Mouse (Mus musculus) adrenal gland, postnatal 4 days (tissue): ENCODE results near the gene Cytl1. TPM values are rescaled to one million over a fixed set of nuclear protein-coding genes. Genes with fewer than 3 reads are reported as not detected.

ENCODE experiments used
- DNase-seq, 2 experiments: peaks; one replicate each; pipeline ENCODE4 v3.0.0; 2021 to 2022; ENCODE audit warnings: low spot score in 2 of 2, mixed read lengths in 2 of 2
- long read RNA-seq, 2 experiments: library from polyadenylated mRNA; stranded (forward); transcript quantifications; one replicate each; pipeline ENCODE4 v2.0.0; 2021
- total RNA-seq, 2 experiments: library from RNA; stranded (reverse); gene quantifications; 2 replicates each; pipeline ENCODE4 v1.2.3; 2021

Cytl1 gene
- total RNA-seq: 1 to 10 TPM in 1 of 2 experiments, under 1 TPM in 1; 0.87 to 1.1 TPM
- long read RNA-seq, experiment 1, partial matches to known transcripts: 0 of 1 reads
- long read RNA-seq, experiment 1, other reads (novel, unspliced or antisense): 0 of 1 reads
- long read RNA-seq, experiment 2: 0 reads

GRCm38 (mm10) chr5:37735224-37735623 lies at the start of gene Cytl1:
Cytl1 (plus strand) TSS chr5:37735519.
- DNase-seq: no peak

DNA sequence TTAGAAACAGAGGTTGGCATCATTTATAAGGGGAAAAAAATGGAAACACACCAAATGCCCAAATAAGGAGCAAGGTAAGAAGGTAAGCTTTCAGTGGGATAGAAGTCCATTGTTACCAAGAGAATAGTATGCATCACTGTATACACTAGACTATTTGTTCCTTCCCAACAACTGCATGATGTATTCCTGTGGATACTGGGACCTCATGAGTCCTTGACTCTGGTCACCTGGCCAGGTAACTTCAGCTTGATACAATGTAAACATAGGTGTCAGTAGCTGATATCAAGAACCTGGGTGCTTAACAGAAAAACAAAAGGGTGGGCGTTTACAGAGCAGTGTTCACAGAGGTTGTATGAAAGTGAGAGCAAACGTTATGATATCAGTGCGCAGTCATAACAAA lies 42.6 kb upstream of the Cytl1 start:
- no peak for DNase-seq

GRCm38 (mm10) chr5:37695773-37696172 lies 39.5 kb upstream of the Cytl1 start:
- DNase-seq: no peak

DNA sequence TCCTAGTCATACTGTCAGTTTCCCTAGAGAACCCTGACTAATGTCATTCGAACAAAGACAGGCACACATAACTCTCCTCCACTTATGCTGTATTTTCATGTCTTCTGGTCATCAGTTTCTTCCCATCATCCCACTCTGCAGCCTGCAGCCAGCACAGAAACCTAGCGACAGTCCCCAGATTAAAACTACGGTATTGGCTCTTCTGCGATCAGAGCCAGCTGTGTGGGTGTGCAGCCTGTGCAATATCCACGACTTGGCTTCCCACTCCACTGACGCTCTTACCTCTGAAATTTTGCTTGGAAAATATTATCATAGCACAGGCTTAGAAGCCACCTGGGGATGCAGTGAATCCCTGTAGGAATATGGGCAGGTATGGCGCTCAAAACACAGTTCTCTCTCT lies 38.0 kb upstream of the Cytl1 start:
- no peak for DNase-seq

GRCm38 (mm10) chr5:37699757-37700156 lies 35.6 kb upstream of the Cytl1 start:
- DNase-seq: no peak

GRCm38 (mm10) chr5:37704962-37705361 lies 30.4 kb upstream of the Cytl1 start:
- no peak for DNase-seq

- DNase-seq: no peak
Measured at GRCm38 (mm10) chr5:37708124-37708523, 27.2 kb upstream of the Cytl1 start.

DNA sequence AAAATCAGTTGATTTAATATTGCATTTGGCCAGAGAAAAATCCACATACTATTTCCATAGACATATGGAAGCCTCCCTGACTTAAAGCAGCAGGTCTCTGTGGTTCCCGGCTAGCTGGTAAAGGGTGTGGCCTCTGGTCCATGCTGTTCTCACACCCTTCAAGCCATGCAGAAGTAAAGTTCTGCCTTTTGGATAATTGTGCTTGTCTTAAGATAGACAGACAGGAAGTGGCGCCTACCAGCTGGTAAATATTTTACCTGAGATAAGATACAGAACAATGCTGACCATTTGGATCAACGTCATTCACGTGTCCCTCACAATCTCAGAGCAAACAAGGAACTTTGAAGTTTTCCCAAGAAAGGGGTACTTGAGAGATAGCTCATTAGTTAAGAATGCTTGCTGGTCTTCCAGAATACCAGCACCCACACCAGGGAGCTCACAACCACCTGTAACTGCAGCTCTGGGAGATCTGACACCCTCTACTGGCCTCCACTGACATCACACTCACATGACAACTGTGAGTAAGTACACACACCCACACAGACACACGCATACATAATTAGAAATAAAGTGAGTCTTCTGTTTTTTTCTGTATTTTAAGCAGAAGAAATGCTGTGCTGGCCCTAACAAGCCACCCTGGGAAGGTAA lies 25.9 kb upstream of the Cytl1 start:
- no peak for DNase-seq

- no peak for DNase-seq
Measured at GRCm38 (mm10) chr5:37716505-37717372, 18.6 kb upstream of the Cytl1 start, which contains the start of gene Stk32b. Stk32b (minus strand) TSS chr5:37717171.

DNA sequence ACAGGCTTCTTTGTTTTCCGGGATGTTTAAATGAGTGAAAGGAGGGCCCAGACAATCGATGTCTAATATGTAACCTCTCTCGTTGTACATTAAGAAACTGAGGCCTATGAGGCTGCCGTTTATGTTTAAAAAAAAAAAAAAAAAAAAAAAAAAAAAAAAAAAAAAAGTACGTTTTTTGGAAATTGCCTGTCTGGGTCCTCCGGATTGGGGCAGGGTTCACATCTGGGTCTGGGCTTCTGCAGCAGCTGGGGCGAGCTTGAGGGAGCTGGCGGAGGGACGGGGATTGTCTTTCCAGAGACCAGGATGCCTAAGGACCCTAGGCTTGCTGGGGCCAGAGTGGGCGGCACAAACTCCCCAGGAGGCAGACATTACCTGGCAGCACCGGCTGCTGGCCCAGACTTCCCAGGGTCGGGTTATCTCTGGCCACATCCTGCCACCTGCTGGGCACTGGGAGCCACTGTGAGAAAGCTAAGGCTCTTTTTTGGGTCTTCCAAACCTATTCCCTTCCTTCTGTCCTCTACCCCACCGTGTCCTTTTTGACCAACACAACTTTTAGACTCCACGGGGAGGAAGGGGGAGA lies 17.8 kb upstream of the Cytl1 start:
- peak in 1 of 2 experiments; percentile 17 for DNase-seq

- no peak for DNase-seq
Measured at GRCm38 (mm10) chr5:37720670-37721069, 14.6 kb upstream of the Cytl1 start.

- no peak for DNase-seq
Measured at GRCm38 (mm10) chr5:37725220-37725886, 10.0 kb upstream of the Cytl1 start.

DNA sequence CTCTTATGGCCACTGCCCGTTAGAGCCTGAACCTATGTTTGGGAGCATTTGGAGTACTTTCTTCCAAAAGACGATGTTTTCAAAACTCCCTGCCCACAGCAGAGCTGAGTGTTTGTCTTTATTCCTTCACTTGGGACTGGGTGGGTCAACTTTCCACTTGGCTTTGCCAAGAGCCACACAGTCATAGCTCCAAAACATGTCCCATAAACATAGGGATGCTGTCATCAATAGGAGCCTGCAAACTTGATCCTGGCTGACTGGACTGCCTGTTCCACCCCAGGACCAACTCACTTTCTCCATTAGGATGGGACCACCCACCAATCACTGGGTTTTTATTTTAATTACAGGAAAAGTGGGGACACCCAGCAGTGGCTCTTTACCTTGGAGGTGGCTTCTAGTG lies 4.5 kb upstream of the Cytl1 start:
- no peak for DNase-seq

- no peak for DNase-seq
Measured at GRCm38 (mm10) chr5:37736213-37736612, 894 bp downstream of the Cytl1 start.

GRCm38 (mm10) chr5:37743889-37744707 lies 8.8 kb downstream of the Cytl1 start:
- DNase-seq: no peak

DNA sequence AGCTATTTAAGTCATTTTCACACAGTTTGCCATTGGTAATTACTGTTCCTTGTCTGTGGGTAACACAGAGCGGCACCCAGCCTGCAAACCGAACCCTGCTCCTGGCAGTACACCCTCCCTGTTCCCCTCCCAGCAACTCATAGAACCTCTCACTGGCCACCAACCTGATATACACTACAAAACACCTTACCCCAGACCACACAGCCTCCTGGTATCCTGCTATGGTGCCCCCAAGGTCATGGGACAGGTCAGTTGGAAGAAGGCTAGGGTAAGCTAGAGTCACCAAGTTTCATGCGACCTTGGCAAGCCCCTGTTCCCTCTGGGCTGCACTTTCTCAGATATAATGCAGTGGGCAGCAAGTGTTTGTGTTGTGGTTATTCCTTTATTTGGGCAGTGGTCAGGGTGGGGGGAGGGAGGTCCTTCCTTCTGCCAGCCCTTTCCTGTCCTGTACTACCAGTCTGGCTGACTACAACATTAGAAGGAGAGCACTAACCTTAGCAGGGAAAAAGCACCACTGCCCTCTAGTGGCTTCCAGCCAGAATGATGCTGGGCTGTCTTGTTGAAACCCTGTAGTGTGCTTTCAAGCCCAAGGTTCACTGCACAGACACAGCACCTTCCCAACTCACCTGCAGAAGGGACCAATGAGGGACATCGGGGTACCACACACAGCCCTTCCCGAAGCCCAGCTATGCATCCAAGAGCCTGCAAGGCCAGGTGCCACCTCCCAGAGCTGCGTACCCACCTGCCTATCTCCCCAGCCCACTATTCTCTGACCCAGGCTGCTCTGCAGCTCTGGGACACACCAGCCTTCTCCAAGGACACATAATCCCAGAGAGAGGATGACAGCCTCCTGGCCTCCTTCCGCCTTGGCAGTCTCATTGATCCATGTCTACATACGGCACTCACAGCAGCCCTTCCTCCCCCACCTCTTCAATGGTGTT lies 17.0 kb downstream of the Cytl1 start:
- DNase-seq: peak; percentile 17 to 40

GRCm38 (mm10) chr5:37753366-37753765 lies 18.0 kb downstream of the Cytl1 start:
- peak; percentile 8 to 35 for DNase-seq

- DNase-seq: no peak
Measured at GRCm38 (mm10) chr5:37762046-37762445, 26.7 kb downstream of the Cytl1 start.

GRCm38 (mm10) chr5:37765851-37766250 lies 30.5 kb downstream of the Cytl1 start:
- DNase-seq: no peak
